Mouse (Mus musculus) CH12.LX (cell line): ENCODE results near the gene Olfr487. TPM values are rescaled to one million over a fixed set of nuclear protein-coding genes. Genes with fewer than 3 reads are reported as not detected.
"Not testable (repeated sequence)": the region's sequence is repeated elsewhere in the genome, so short reads cannot be mapped to it uniquely, and the experiment has no call there.

ENCODE experiments used
- DNase-seq: peaks from one replicate; pipeline ENCODE4 v3.0.0-alpha.2; 2013; ENCODE audit errors: extremely low read depth
- H3K27ac ChIP-seq: 2 replicates; pipeline ENCODE4 v1.5.1; 2012; ENCODE audit warnings: low read depth, mild to moderate bottlenecking, control low read depth, moderate library complexity; ENCODE audit not compliant: insufficient read depth
- H3K27me3 ChIP-seq: replicated peaks from 2 replicates; pipeline ENCODE3; 2012; ENCODE audit warnings: inconsistent platforms
- H3K36me3 ChIP-seq, 2 experiments: replicated peaks in 1 of 2; 2 replicates each; pipeline versions ENCODE3 to v1.6.1; 2012; ENCODE audit warnings: inconsistent platforms in 1 of 2, low read length in 1 of 2, mild to moderate bottlenecking in 1 of 2, mixed read lengths in 1 of 2, moderate library complexity in 1 of 2; ENCODE audit not compliant: control insufficient read depth in 1 of 2, insufficient read depth in 1 of 2
- H3K4me1 ChIP-seq, 2 experiments: 2 replicates each; pipeline ENCODE4 v1.6.1; 2012; ENCODE audit warnings: inconsistent platforms in 1 of 2, moderate library complexity in 1 of 2; ENCODE audit not compliant: insufficient read depth in 2 of 2, control insufficient read depth in 1 of 2
- H3K4me2 ChIP-seq: 2 replicates; pipeline ENCODE4 v1.6.1; 2012; ENCODE audit warnings: low read depth, mild to moderate bottlenecking, control low read depth; ENCODE audit not compliant: poor library complexity, insufficient read depth, severe bottlenecking
- H3K4me3 ChIP-seq, 3 experiments: fragments of 150-350 bp in 1 of 3; sonication (generic) in 1 of 3; replicated peaks in 1 of 3; 2 replicates each; pipeline versions ENCODE3 to v1.5.1; 2011 to 2012; ENCODE audit warnings: low read depth in 2 of 3, low read length in 2 of 3, mild to moderate bottlenecking in 2 of 3, moderate library complexity in 2 of 3, control low read depth in 1 of 3, improper control_type of control experiment in 1 of 3, inconsistent platforms in 1 of 3, mixed read lengths in 1 of 3; ENCODE audit not compliant: poor library complexity in 1 of 3
- H3K79me2 ChIP-seq: replicated peaks from 2 replicates; pipeline ENCODE4 v1.6.1; 2012; ENCODE audit warnings: mild to moderate bottlenecking, moderate library complexity; ENCODE audit not compliant: control insufficient read depth, poor library complexity, insufficient read depth, severe bottlenecking; ENCODE audit errors: extremely low read depth
- H3K9ac ChIP-seq: 2 replicates; pipeline ENCODE4 v1.6.1; 2012; ENCODE audit warnings: low read depth, mild to moderate bottlenecking, control low read depth, moderate library complexity; ENCODE audit not compliant: insufficient read depth
- H3K9me3 ChIP-seq: replicated peaks from 2 replicates; pipeline ENCODE3; 2012; ENCODE audit warnings: low read length, inconsistent platforms, mixed read lengths
- NRF1 ChIP-seq: IDR thresholded peaks from 2 replicates; pipeline ENCODE4 v1.6.1; 2014; ENCODE audit warnings: low read depth, mild to moderate bottlenecking, inconsistent platforms, low read length, improper control_type of control experiment, moderate library complexity
- SIN3A ChIP-seq: IDR thresholded peaks from 2 replicates; pipeline ENCODE4 v1.6.1; 2012; ENCODE audit warnings: low read length, improper control_type of control experiment, inconsistent platforms
- TBP ChIP-seq: conservative IDR thresholded peaks from 2 replicates; pipeline ENCODE4 v1.6.1; 2011; ENCODE audit warnings: low read depth, low read length, improper control_type of control experiment
- ZMIZ1 ChIP-seq: IDR thresholded peaks from 2 replicates; pipeline ENCODE4 v1.6.1; 2012; ENCODE audit warnings: low read depth, mild to moderate bottlenecking, inconsistent platforms, low read length, improper control_type of control experiment
- dilution Hi-C: fragments of 300-500 bp; cut with MboI; formaldehyde crosslinking; loops from 2 replicates; pipeline ENCODE4 v1.14.3; 2020; ENCODE audit warnings: low sequenced_read_pairs; ENCODE audit not compliant: extremely low pct_unique_long_range_greater_than_20kb, extremely low pct_ligation_motif_present
- in situ Hi-C: fragments of 300-500 bp; cut with MboI; formaldehyde crosslinking; loops from 3 replicates; pipeline ENCODE4 v1.14.3; 2019; ENCODE audit warnings: low sequenced_read_pairs, low pct_ligation_motif_present, low pct_unique_long_range_greater_than_20kb, mixed read lengths
- polyA plus RNA-seq: library from polyadenylated mRNA; unstranded; fragments of >175 nt; gene quantifications from 2 replicates; pipeline ENCODE4 v1.2.1, GENCODE M21; 2012; ENCODE audit warnings: low read depth; ENCODE audit not compliant: insufficient read length
- total RNA-seq, 2 experiments: library from RNA; depleted of rRNA; stranded (reverse); fragments of 300-350 nt in 1 of 2; fragments of >200 nt in 1 of 2; gene quantifications; 2 replicates each; pipeline ENCODE4 v1.2.3; 2012 to 2014

The Olfr487 gene
- total and polyA plus RNA-seq, 3 experiments, result not detected

- no peak overlapping the region for H3K4me2 ChIP-seq
- no peak for TF ChIP-seq SIN3A
- no peak for TF ChIP-seq TBP
- TF ChIP-seq NRF1, result no peak
- no peak for TF ChIP-seq ZMIZ1
- TF ChIP-seq, all 38 proteins: peak for 0
- Histone ChIP-seq H3K4me1 (no peaks in the 10 kb centered on the region), H3K4me3 (no peak overlapping the region), H3K27ac (no peak overlapping the region), H3K9me3 (no peaks in the 10 kb centered on the region), H3K27me3 (no peaks in the 10 kb centered on the region), H3K9ac (no peak overlapping the region), H3K79me2 (no peaks in the 10 kb centered on the region), H3K36me3 (no peaks in the 10 kb centered on the region)
- in situ Hi-C loops, result no loop called here
- dilution Hi-C loops, result no loop called here
- DNase-seq, result no peak
These were observed 17.5 kb downstream of the Olfr487 start for GRCm38 (mm10) chr7:108196938-108197337.

- H3K4me1 ChIP-seq, H3K79me2 ChIP-seq, H3K27ac ChIP-seq, H3K4me2 ChIP-seq, H3K36me3 ChIP-seq, in situ Hi-C loops, H3K9ac ChIP-seq, dilution Hi-C loops, H3K27me3 ChIP-seq, H3K9me3 ChIP-seq, DNase-seq, H3K4me3 ChIP-seq: not testable (repeated sequence)
These were observed 18.1 kb downstream of the Olfr487 start for GRCm38 (mm10) chr7:108196337-108196736.

- H3K9ac ChIP-seq, H3K27ac ChIP-seq, dilution Hi-C loops, H3K79me2 ChIP-seq, H3K4me3 ChIP-seq, H3K27me3 ChIP-seq, H3K9me3 ChIP-seq, DNase-seq, H3K4me2 ChIP-seq, H3K4me1 ChIP-seq, H3K36me3 ChIP-seq, in situ Hi-C loops: not testable (repeated sequence)
These were observed 21.7 kb downstream of the Olfr487 start for GRCm38 (mm10) chr7:108192714-108193113.

GRCm38 (mm10) chr7:108191196-108191595 is 23.2 kb downstream of the Olfr487 start:
- DNase-seq, H3K9me3 ChIP-seq, H3K4me3 ChIP-seq, in situ Hi-C loops, H3K27ac ChIP-seq, H3K4me1 ChIP-seq, H3K27me3 ChIP-seq, H3K36me3 ChIP-seq, H3K9ac ChIP-seq, dilution Hi-C loops, H3K79me2 ChIP-seq, H3K4me2 ChIP-seq: not testable (repeated sequence)

GRCm38 (mm10) chr7:108185237-108185636 is 29.2 kb downstream of the Olfr487 start:
- DNase-seq, H3K79me2 ChIP-seq, H3K4me2 ChIP-seq, H3K4me3 ChIP-seq, H3K9me3 ChIP-seq, H3K4me1 ChIP-seq, H3K27ac ChIP-seq, H3K9ac ChIP-seq, dilution Hi-C loops, H3K36me3 ChIP-seq, in situ Hi-C loops: not testable (repeated sequence)
- H3K27me3 ChIP-seq, result peaks cover 12% of the 10 kb centered on the region

GRCm38 (mm10) chr7:108184401-108184800 is 30.0 kb downstream of the Olfr487 start:
- H3K9ac ChIP-seq, H3K36me3 ChIP-seq, DNase-seq, H3K4me1 ChIP-seq, H3K79me2 ChIP-seq, H3K27ac ChIP-seq, in situ Hi-C loops, H3K4me2 ChIP-seq, H3K9me3 ChIP-seq, H3K4me3 ChIP-seq, dilution Hi-C loops: not testable (repeated sequence)
- peaks cover 15% of the 10 kb centered on the region for H3K27me3 ChIP-seq
